Mouse (Mus musculus): Measurements from ENCODE around the gene Ugt1a6a.

The Ugt1a6a gene

DNA sequence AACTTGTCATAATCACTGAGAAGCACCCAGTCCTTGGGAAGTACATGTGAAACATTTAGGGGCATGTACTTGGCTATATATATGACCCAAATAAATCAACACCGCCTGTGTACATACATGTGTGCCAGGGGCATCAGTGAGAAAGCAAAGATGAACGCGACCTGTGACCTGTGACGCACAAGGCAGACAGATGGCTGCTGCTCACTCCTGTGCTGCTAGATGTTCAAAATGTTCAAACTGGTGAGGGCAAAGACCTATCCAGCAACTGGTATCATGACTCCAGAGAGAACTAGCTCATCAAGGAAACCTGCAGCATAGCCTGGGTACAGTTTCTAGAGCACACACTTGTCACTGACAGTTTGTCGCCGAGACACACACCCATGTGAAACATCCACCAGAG lies 132.9 kb downstream of the Ugt1a6a start:
- DNase-seq (ENCODE audit: low spot score in 2 of 2), result no peak

DNA sequence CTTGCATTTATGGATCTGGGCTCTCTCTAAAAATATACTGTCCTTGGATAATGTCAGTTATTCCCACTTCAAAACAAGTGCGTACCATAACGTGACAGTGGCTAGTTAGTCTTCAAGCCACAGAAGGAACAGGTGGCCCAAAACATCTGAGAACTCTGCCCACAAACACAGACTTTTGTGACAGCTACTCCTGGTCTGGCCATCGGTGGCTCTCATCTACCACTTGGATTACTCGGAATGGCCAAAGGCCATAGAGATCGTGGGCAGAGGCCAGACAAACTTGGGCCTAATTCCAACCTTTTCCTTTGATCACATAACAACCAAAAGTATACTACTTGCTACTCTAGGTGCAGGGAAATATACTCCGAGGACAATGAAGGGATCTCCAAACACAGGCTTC lies 133.5 kb downstream of the Ugt1a6a start:
- DNase-seq (ENCODE audit: low spot score in 2 of 2), result no peak

All from frontal cortex, postnatal 10 days (tissue).